Mouse (Mus musculus) cerebellum, postnatal 36 days (tissue): ENCODE data around the gene Tmem218.

Experiments used
- DNase-seq, 2 experiments: peaks; one replicate each; pipeline ENCODE4 v3.0.0; 2021 to 2022; ENCODE audit warnings: mixed read lengths in 2 of 2

Gene Tmem218

GRCm38 (mm10) chr9:37207929-37208411 lies at the start of gene Tmem218:
TSS of gene Tmem218 (plus strand) at chr9:37208223.
- DNase-seq = peak; percentile 90 to 97

DNA sequence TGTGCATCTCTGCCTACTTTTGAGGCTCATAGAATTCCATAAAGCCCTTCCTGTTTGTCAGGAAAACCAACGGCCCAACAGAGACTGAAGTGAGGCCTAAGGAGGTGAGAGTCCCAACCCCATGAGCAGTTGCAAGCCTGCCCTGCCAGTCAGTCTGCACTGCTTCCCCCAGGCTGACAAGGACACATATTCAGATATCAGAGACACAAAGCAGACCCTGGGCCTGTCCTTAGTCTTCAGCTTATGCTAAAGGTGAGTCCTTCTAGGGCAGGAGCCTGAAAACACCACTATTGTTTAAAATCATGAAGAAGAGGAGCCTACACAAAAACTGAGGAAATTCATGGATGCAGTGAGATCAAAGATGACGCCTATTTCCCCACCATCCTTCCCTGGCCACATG lies 47.3 kb upstream of the Tmem218 start:
- no peak for DNase-seq

DNA sequence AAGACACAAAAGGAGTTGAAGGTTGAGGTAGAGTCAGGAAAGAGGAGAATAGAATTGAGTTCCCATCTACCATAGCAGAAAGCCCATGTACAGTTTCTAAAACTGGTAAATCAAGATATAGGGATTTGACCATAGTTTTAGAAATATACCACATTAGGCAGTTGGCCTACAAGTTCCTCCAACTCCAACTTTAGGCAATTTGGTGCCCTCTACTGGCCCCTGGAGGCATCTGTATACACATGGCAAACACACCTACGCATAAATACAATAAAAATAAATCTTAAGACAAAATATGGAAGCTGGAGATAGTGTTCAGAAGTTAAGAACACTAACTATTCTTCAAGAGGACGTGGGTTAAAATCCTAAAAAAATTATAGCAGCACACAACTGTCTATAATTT lies 41.1 kb upstream of the Tmem218 start:
- no peak for DNase-seq

GRCm38 (mm10) chr9:37173376-37173775 lies 34.6 kb upstream of the Tmem218 start:
- no peak for DNase-seq

DNA sequence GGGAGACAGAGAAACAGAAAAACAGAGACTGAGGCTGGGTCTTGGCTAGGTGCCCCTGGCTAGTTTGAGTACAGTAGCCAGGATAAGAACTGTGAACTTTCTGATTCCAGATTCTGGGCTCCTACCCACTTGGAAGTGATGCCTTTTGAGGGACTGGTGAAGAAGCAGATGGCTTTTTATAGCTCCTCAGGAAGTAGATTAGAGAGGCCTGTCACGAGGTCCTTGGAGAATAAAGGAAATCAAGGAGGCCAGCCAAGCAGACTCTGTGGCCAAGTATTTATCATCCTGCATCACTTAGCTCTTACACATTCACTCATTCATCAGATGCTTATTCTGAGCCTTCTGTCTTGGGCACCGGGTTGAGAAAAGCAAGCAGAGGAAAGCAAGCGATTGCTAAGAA lies 32.0 kb upstream of the Tmem218 start:
- no peak for DNase-seq

- peak; percentile 38 to 39 for DNase-seq
Observed at GRCm38 (mm10) chr9:37177107-37177506, 30.9 kb upstream of the Tmem218 start.

DNA sequence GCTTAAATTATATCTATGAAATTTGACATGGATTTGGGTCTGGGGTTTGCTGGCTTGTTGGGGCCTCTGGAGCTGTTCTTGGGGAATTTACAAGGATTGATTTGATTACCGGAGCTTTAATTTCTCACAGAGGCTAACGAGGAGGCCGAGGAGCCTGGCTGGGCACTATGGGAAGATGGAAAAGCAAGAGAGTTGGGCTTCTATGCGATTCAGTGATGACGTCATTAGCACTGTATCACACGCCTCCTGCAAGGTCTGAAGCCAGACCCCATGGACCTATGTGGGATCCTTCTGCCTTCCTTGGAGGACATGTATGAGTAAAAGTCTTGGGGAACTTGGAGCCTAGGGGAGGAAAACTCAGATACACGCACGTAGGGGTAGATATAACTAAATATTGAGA lies 30.5 kb upstream of the Tmem218 start:
- DNase-seq = no peak

DNA sequence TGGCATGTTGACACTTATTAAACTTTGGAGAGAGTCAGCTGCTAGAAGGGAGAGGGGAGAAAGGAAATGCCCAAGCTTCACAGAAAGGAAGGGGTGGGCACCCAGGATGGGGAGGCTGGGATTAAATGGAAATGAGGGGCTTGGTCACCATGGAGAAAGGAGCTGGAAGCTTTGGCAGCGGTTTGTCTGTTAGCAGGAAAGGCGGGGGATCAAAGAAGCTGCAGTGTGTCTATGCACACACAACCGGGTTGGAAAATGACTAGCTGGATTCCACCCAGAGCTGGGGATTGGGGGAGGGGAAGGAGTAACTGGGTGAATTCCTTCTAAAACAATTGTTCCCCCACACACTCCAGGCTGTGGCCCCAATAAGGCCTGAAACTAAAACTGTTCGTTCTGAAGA lies 29.1 kb upstream of the Tmem218 start:
- no peak for DNase-seq

DNA sequence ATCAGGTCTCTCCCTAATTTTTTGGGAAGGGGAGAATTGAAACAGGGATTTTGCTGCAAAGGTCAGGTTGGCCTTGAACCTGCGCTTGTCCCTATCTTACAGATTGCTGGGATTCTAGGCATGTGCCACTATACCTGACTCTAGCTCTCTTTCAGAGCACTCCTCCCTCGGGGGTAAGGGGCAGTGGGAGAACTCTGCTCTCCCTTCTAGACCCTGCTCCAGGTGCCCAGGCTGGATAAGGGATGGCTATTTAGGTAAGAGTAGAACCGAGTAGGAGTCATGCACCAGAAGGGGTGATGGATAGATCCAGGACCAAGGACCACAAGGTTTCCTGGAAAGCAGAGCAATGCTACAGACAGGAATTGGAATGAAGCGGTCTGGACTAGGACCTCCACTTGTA lies 28.4 kb upstream of the Tmem218 start:
- no peak for DNase-seq

GRCm38 (mm10) chr9:37181596-37181995 lies 26.4 kb upstream of the Tmem218 start:
- no peak for DNase-seq

DNA sequence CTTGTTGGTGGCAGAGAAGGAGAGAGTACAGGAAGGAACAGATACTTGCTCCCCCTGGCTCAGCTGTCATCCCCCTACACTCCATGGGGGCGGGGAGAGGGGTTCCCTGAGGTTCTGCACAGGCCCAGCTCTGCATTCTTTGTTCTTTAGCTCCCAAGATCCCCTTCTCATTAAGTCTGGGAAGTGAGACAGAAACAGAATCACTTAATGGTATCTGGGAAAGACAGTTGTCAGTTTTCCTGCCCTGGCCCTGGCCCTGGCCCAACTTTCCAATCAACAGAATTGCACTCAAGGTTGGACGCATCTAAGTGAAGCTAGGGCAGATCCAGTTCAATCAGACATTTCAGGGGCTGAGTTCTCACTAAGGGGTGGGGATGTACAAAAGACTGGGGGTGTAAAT lies 24.8 kb upstream of the Tmem218 start:
- DNase-seq = no peak

- no peak for DNase-seq
Observed at GRCm38 (mm10) chr9:37187407-37187806, 20.6 kb upstream of the Tmem218 start.

DNA sequence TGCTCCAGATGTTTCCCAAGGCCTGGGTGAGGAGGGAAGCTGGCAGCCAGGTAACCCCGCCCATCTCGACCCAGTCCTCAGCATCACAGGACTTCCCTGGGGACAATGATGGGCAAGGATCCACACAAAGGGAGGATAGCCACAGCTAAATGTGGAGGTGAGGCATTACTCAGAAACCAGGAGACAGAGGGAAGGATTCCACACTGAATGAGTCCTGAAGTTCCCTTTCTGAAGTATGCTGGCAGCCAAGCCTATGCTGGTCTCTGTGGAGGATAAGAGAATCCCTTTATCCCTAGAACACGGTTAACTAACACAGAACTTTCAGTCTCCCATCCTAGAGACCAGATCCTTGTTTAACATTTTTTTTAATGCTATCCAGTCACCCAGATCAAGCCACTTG lies 20.0 kb upstream of the Tmem218 start:
- DNase-seq = no peak

GRCm38 (mm10) chr9:37197067-37197466 lies 11.0 kb upstream of the Tmem218 start:
- no peak for DNase-seq

GRCm38 (mm10) chr9:37200414-37200813 lies 7.6 kb upstream of the Tmem218 start:
- no peak for DNase-seq

- DNase-seq = no peak
Observed at GRCm38 (mm10) chr9:37203884-37204283, 4.1 kb upstream of the Tmem218 start.

GRCm38 (mm10) chr9:37213060-37213738 lies 5.2 kb downstream of the Tmem218 start:
- no peak for DNase-seq

DNA sequence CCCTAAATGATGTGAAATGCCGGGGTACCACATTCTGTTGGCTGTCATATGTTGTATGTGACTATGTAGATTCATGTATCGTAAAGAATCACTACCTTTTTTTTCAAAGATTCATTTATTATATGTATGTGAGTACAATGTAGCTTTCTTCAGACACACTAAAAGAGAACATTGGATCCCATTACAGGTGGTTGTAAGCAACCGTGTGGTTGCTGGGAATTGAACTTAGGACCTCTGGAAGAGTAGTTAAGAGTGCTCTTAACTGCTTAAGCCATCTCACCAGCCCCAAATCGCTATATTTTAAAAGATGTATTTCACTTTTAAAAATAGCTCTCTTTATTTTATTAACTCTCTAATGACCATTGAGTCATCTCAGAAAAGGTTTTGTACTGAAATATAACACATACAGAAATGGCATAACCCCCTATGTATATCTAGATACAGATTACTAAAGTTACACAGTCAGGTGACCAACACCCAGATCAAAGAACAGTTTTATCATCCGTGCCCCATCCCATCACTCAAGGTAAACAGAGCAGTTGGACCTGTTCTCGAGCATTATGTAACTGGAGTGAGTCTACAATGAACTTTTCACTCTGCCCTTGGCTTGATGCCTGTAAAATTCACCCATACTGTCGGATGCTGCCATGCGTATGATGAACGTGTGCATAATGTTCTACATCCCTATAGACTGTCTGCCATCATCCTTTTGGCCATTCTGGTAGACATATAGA lies 6.5 kb downstream of the Tmem218 start:
- no peak for DNase-seq

DNA sequence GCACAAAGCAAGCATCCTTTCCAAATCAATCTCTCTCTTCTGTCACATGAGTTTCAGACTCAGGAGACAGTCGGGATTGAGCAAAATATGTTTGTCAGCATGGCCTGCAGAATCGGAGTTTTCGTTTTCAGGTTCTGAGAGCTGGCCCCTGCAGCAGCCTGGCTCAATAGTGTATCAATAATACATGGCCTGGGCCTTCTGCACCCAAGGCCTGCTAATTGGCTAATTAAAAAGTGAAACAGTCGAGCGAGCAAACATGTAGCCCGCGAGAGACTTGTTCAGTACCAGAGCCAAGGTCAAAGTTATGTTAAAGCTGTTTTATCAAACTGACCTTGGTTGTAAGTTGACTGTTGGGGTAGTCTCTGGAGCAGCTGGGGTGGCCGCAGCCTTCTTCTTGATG lies 12.7 kb downstream of the Tmem218 start:
- no peak for DNase-seq

- DNase-seq = no peak
Observed at GRCm38 (mm10) chr9:37225581-37225980, 17.6 kb downstream of the Tmem218 start.

DNA sequence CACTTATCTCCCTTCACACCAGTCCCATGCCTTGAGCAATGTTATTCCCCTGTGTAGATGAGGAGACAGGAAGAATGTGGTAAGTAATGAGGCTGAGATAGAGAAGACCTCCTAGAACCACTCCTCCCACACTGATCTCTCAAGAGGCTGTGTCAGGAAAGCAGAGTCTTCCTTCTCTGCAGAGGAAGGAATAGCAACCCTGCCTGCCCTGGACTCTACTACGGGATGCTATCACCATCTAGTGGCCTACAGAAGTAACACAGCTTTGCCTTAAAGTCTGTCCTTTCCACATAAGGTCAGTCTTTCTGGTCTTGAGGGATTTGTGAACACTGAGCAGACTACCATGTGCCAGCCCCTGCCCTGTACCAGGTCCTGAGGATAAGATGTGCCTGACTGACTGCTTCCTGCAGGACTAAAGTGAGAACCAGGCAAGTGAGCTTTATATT lies 21.9 kb downstream of the Tmem218 start:
- peak; percentile 54 to 76 for DNase-seq

GRCm38 (mm10) chr9:37230486-37231195 lies 22.6 kb downstream of the Tmem218 start:
- no peak for DNase-seq
